16 mouse cellular contexts compared by ENCODE assay signal in the genomic region with DNA sequence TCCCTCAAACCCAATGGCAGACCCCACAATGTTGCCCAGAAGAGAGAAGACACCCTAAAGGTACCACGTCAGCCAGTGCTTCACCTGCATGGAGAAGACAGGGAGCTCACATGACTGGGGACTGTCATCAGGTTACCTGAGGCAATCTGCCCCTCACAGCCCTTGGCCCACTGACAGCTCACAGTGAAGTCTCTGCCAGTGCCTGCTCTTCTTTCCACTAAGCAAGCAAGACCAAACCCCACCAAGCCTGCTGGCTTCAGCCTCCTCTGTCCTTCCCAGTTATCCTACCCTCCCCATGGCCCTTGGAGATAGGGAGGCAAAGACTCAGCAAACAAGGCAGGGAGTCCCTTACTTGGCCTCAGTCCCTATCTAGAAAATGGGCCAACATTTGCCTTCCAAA. TPM values are rescaled to one million over a fixed set of nuclear protein-coding genes. Genes with fewer than 3 reads are reported as not detected.
DNase-seq lines count a peak whose midpoint lies in the region; ATAC-seq and TF ChIP-seq lines count a peak whose summit lies in the region.
"Had no signal": no experiment of that assay in that cellular context is flagged by ENCODE, and none has a peak within 500 bp of the region (broad histone marks: within the 10 kb centered on the region; RNA-seq: fewer than 3 reads in every experiment).

No protein-coding gene starts in this region.

- H3K4me1 ChIP-seq in forebrain, postnatal 0 days (ENCODE audit: insufficient read depth) = peaks cover 10% of the 10 kb centered on the region
- H3K4me1 ChIP-seq in forebrain, embryonic 11.5 days (replicated peaks; ENCODE audit: control insufficient read depth, insufficient read depth, low read length) = peaks cover 15% of the 10 kb centered on the region
- H3K4me1 ChIP-seq in midbrain, embryonic 11.5 days (ENCODE audit: control insufficient read depth, insufficient read depth, low read length) = peaks cover 7% of the 10 kb centered on the region; the same call in 1 of the 2 replicates
- H3K4me1 ChIP-seq in midbrain, embryonic 14.5 days (ENCODE audit: control insufficient read depth, insufficient read depth, low read length) = peaks cover 10% of the 10 kb centered on the region; the same call in 1 of the 2 replicates
- peaks cover 64% of the 10 kb centered on the region for H3K4me1 ChIP-seq in neural tube, embryonic 15.5 days
- H3K4me1 ChIP-seq in intestine, embryonic 16.5 days (ENCODE audit: control insufficient read depth, insufficient read depth, low read length) = no peaks in the 10 kb centered on the region

- 44% methylated on average over 1 of the region's 1 CpGs for WGBS in forebrain, postnatal 0 days
- 40% methylated on average over 1 of the region's 1 CpGs for WGBS in forebrain, embryonic 11.5 days
- WGBS in midbrain, embryonic 11.5 days = 38% methylated on average over 1 of the region's 1 CpGs
- 45% methylated on average over 1 of the region's 1 CpGs for WGBS in midbrain, embryonic 14.5 days
- WGBS in neural tube, embryonic 15.5 days = 28% methylated on average over 1 of the region's 1 CpGs
- 48% methylated on average over 1 of the region's 1 CpGs for WGBS in intestine, embryonic 16.5 days

- H3K4me2 ChIP-seq in forebrain, postnatal 0 days (ENCODE audit: low read depth) = no peak overlapping the region
- no peak overlapping the region for H3K4me2 ChIP-seq in forebrain, embryonic 11.5 days (ENCODE audit: low read depth, low read length, severe bottlenecking)
- H3K4me2 ChIP-seq in midbrain, embryonic 11.5 days = no peak overlapping the region
- no peak overlapping the region for H3K4me2 ChIP-seq in midbrain, embryonic 14.5 days (ENCODE audit: low read length)
- H3K4me2 ChIP-seq in neural tube, embryonic 15.5 days = no peak overlapping the region
- H3K4me2 ChIP-seq in intestine, embryonic 16.5 days (ENCODE audit: low read depth, low read length) = no peak overlapping the region
- H3K4me2 ChIP-seq: heart, embryonic 11.5 days; midbrain, embryonic 12.5 days had no signal

- H3K27me3 ChIP-seq in forebrain, postnatal 0 days (ENCODE audit: insufficient read depth, low read length) = no peaks in the 10 kb centered on the region
- H3K27me3 ChIP-seq in forebrain, embryonic 11.5 days (ENCODE audit: control insufficient read depth, insufficient read depth, low read length) = no peaks in the 10 kb centered on the region
- H3K27me3 ChIP-seq in midbrain, embryonic 11.5 days (ENCODE audit: control insufficient read depth, insufficient read depth, low read length) = no peaks in the 10 kb centered on the region
- no peaks in the 10 kb centered on the region for H3K27me3 ChIP-seq in midbrain, embryonic 14.5 days (ENCODE audit: control insufficient read depth, insufficient read depth, low read length)
- H3K27me3 ChIP-seq in neural tube, embryonic 15.5 days (replicated peaks) = no peaks in the 10 kb centered on the region; the same call in 1 of the 2 replicates
- no peaks in the 10 kb centered on the region for H3K27me3 ChIP-seq in intestine, embryonic 16.5 days (replicated peaks; ENCODE audit: control insufficient read depth, insufficient read depth, low read length)
- H3K27me3 ChIP-seq: midbrain, embryonic 12.5 days had no signal

- H3K36me3 ChIP-seq in forebrain, postnatal 0 days (ENCODE audit: insufficient read depth) = no peaks in the 10 kb centered on the region
- no peaks in the 10 kb centered on the region for H3K36me3 ChIP-seq in forebrain, embryonic 11.5 days (ENCODE audit: control insufficient read depth, insufficient read depth, low read length)
- no peaks in the 10 kb centered on the region for H3K36me3 ChIP-seq in midbrain, embryonic 11.5 days (ENCODE audit: control insufficient read depth, insufficient read depth, low read length)
- no peaks in the 10 kb centered on the region for H3K36me3 ChIP-seq in midbrain, embryonic 14.5 days (ENCODE audit: control insufficient read depth, insufficient read depth, low read length)
- no peaks in the 10 kb centered on the region for H3K36me3 ChIP-seq in neural tube, embryonic 15.5 days
- H3K36me3 ChIP-seq in intestine, embryonic 16.5 days (ENCODE audit: control insufficient read depth, insufficient read depth, low read length) = no peaks in the 10 kb centered on the region
- H3K36me3 ChIP-seq: G1E had no signal

- H3K4me3 ChIP-seq in forebrain, postnatal 0 days (ENCODE audit: low read depth, low read length) = no peak overlapping the region
- H3K4me3 ChIP-seq in forebrain, embryonic 11.5 days (ENCODE audit: low read depth, low read length) = no peak overlapping the region
- H3K4me3 ChIP-seq in midbrain, embryonic 11.5 days (ENCODE audit: low read depth, low read length) = no peak overlapping the region
- H3K4me3 ChIP-seq in midbrain, embryonic 14.5 days (replicated peaks; ENCODE audit: low read depth, low read length) = no peak overlapping the region
- no peak overlapping the region for H3K4me3 ChIP-seq in neural tube, embryonic 15.5 days (replicated peaks)
- no peak overlapping the region for H3K4me3 ChIP-seq in intestine, embryonic 16.5 days (ENCODE audit: low read length)
- H3K4me3 ChIP-seq: midbrain, embryonic 12.5 days had no signal

- DNase-seq in forebrain, postnatal 0 days = no peak
- DNase-seq in forebrain, embryonic 11.5 days (ENCODE audit: low spot score) = no peak
- peak; percentile 81 for DNase-seq in midbrain, embryonic 11.5 days (ENCODE audit: low spot score, missing footprints)
- no peak for DNase-seq in midbrain, embryonic 14.5 days
- peak; percentile 52 for DNase-seq in gastrocnemius, postnatal 10 days
- no peak for DNase-seq in right cerebral cortex, adult 2 months (ENCODE audit: low spot score in 2 of 2)
- DNase-seq: B cell, adult 2 months; heart, postnatal 4 days; liver; thymus, postnatal 14 days had no signal

- ATAC-seq in forebrain, postnatal 0 days = no peak
- no peak for ATAC-seq in forebrain, embryonic 11.5 days (replicated peaks; ENCODE audit: low FRiP score)
- no peak for ATAC-seq in midbrain, embryonic 11.5 days (ENCODE audit: low FRiP score)
- ATAC-seq in midbrain, embryonic 14.5 days (ENCODE audit: low FRiP score, low TSS enrichment) = no peak
- ATAC-seq in neural tube, embryonic 15.5 days (ENCODE audit: low FRiP score) = 0 out of 2 replicates have a peak, but pooled peaks have one; percentile 2
- no peak for ATAC-seq in intestine, embryonic 16.5 days

- H3K9ac ChIP-seq in forebrain, postnatal 0 days = no peak overlapping the region
- no peak overlapping the region for H3K9ac ChIP-seq in forebrain, embryonic 11.5 days (ENCODE audit: low read length)
- no peak overlapping the region for H3K9ac ChIP-seq in midbrain, embryonic 11.5 days (ENCODE audit: low read length)
- no peak overlapping the region for H3K9ac ChIP-seq in midbrain, embryonic 14.5 days (replicated peaks; ENCODE audit: low read length)
- no peak overlapping the region for H3K9ac ChIP-seq in neural tube, embryonic 15.5 days (replicated peaks)
- no peak overlapping the region for H3K9ac ChIP-seq in intestine, embryonic 16.5 days (ENCODE audit: low read depth, low read length)
- H3K9ac ChIP-seq: midbrain, embryonic 12.5 days had no signal

- TF ChIP-seq CTCF in forebrain, postnatal 0 days (IDR thresholded peaks at IDR 0.05; ENCODE audit: low read depth) = no peak

- H3K9me3 ChIP-seq in forebrain, postnatal 0 days (ENCODE audit: low read length) = no peaks in the 10 kb centered on the region
- no peaks in the 10 kb centered on the region for H3K9me3 ChIP-seq in forebrain, embryonic 11.5 days (ENCODE audit: control insufficient read depth, low read length)
- no peaks in the 10 kb centered on the region for H3K9me3 ChIP-seq in midbrain, embryonic 11.5 days (ENCODE audit: control insufficient read depth, low read length)
- no peaks in the 10 kb centered on the region for H3K9me3 ChIP-seq in midbrain, embryonic 14.5 days (ENCODE audit: control insufficient read depth, low read length)
- H3K9me3 ChIP-seq in neural tube, embryonic 15.5 days (replicated peaks) = no peaks in the 10 kb centered on the region
- H3K9me3 ChIP-seq in intestine, embryonic 16.5 days (ENCODE audit: control insufficient read depth, low read length) = no peaks in the 10 kb centered on the region
- H3K9me3 ChIP-seq: G1E; midbrain, embryonic 12.5 days had no signal

- peak overlapping the region; percentile 6; the same call in 1 of the 2 replicates for H3K27ac ChIP-seq in forebrain, postnatal 0 days (ENCODE audit: low read depth, low read length)
- H3K27ac ChIP-seq in forebrain, embryonic 11.5 days (ENCODE audit: low read depth, low read length) = no peak overlapping the region
- no peak overlapping the region for H3K27ac ChIP-seq in midbrain, embryonic 11.5 days (ENCODE audit: low read depth, low read length)
- no peak overlapping the region for H3K27ac ChIP-seq in midbrain, embryonic 14.5 days (replicated peaks; ENCODE audit: low read depth, low read length)
- peak overlapping the region; percentile 75 for H3K27ac ChIP-seq in neural tube, embryonic 15.5 days (replicated peaks)
- H3K27ac ChIP-seq in intestine, embryonic 16.5 days (ENCODE audit: low read length) = no peak overlapping the region
- H3K27ac ChIP-seq: midbrain, embryonic 12.5 days had no signal

RNA-seq across cellular contexts. Expression of gene Pknox2, which starts 24.8 kb away (rescaled TPM):
- total RNA-seq in forebrain, postnatal 0 days (2014; rRNA removed) = 20.9 and 26.1 TPM in 2 replicates
- polyA plus RNA-seq in forebrain, postnatal 0 days (2015; fragmentation: Nextera tagmentation; extraction: Ambion mirVana) = 26.3 and 27.9 TPM in 2 replicates
- 21.0 and 23.7 TPM in 2 replicates for polyA plus RNA-seq in forebrain, embryonic 11.5 days (2014; fragmentation: Nextera tagmentation; extraction: Ambion mirVana)
- 20.2 and 20.3 TPM in 2 replicates for polyA plus RNA-seq in midbrain, embryonic 11.5 days (2014; fragmentation: Nextera tagmentation; extraction: Ambion mirVana)
- polyA plus RNA-seq in midbrain, embryonic 14.5 days (2014; fragmentation: Nextera tagmentation; extraction: Ambion mirVana) = 18.4 and 19.6 TPM in 2 replicates
- 10 to 100 TPM; 27.9 TPM for total RNA-seq in gastrocnemius, postnatal 10 days (2021)
- polyA plus RNA-seq in neural tube, embryonic 15.5 days (2015; fragmentation: Nextera tagmentation; extraction: Ambion mirVana) = 46.1 and 52.3 TPM in 2 replicates
- polyA plus RNA-seq in intestine, embryonic 16.5 days (2015; fragmentation: Nextera tagmentation; extraction: Ambion mirVana) = 7.2 and 8.0 TPM in 2 replicates
- total RNA-seq: neutrophil, adult 5-6 weeks had no signal
- polyA plus RNA-seq: G1E had no signal

Comparison
In these comparisons a context has a peak if more than half of its experiments do, and no peak if none do; other contexts are left out.
1. DNase-seq: peak in midbrain, embryonic 11.5 days (single experiment) and gastrocnemius, postnatal 10 days (single experiment); none in forebrain, postnatal 0 days (single experiment), forebrain, embryonic 11.5 days (single experiment), midbrain, embryonic 14.5 days (single experiment) and right cerebral cortex, adult 2 months (0 of 2).
2. H3K27ac ChIP-seq: peak in forebrain, postnatal 0 days (single experiment) and neural tube, embryonic 15.5 days (single experiment); none in forebrain, embryonic 11.5 days (single experiment), midbrain, embryonic 11.5 days (single experiment), midbrain, embryonic 14.5 days (single experiment) and intestine, embryonic 16.5 days (single experiment).